Mouse (Mus musculus): ENCODE data around the gene Sox30. TPM values are rescaled to one million over a fixed set of nuclear protein-coding genes. Genes with fewer than 3 reads are reported as not detected.

Sox30 gene
- polyA plus RNA-seq, 1 experiment from 2014 or later, result not detected

DNA sequence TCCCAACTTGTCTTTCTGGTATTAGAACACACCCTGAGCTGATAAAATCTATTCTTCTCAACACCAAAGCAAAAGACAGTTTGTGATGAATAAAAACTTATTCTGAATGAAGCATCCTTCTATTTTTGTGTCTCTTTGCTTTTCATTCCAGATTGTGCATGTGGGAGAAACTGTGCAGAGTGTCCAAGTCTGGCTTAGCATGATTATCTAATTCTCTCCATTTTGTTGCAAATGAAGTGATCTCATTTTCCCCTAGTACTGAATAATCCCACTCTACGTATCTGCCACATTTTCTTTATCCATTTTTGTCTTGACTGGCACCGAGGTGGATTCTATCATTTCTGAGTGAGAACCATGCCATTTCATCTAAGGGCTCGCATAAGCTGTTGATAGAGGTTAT lies 4.0 kb upstream of the Sox30 start:
- no peaks in the 10 kb centered on the region; the same call in 1 of the 2 replicates for H3K4me1 ChIP-seq (ENCODE audit: control insufficient read depth, low read depth, low read length)
- no peaks in the 10 kb centered on the region for H3K36me3 ChIP-seq (ENCODE audit: control insufficient read depth, insufficient read depth)
- H3K27ac ChIP-seq (ENCODE audit: low read length), result no peak overlapping the region
- no peak overlapping the region for H3K4me2 ChIP-seq (ENCODE audit: low read depth, low read length)
- 58% methylated on average over 3 of the region's 3 CpGs for WGBS (ENCODE audit: insufficient replicate concordance)
- no peak overlapping the region for H3K4me3 ChIP-seq (ENCODE audit: low read depth, low read length)
- H3K9me3 ChIP-seq (replicated peaks; ENCODE audit: control insufficient read depth, low read length), result no peaks in the 10 kb centered on the region
- no peak for ATAC-seq (ENCODE audit: low read depth)
- H3K27me3 ChIP-seq (ENCODE audit: control insufficient read depth, insufficient read depth, low read depth, low read length), result peaks cover 22% of the 10 kb centered on the region
- no peak overlapping the region for H3K9ac ChIP-seq (ENCODE audit: low read depth, low read length)

DNA sequence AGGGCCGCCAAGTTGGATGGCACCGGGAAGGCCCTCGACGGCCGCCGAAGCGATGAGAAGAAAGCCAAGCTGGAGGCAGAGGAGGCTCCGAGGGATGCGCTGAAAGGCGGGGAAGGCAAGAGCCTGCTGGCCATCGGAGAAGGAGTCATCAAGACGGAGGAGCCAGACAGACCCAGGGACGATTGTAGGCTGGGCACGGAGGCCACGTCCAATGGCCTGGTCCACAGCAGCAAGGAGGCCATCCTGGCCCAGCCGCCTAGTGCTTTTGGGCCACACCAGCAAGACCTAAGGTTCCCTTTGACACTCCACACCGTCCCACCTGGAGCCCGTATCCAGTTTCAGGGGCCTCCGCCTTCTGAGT lies 763 bp downstream of the Sox30 start:
- H3K9ac ChIP-seq (ENCODE audit: low read depth, low read length), result peak overlapping the region; percentile 57
- no peak overlapping the region for H3K27ac ChIP-seq (ENCODE audit: low read length)
- peak overlapping the region; percentile 61 for H3K4me3 ChIP-seq (ENCODE audit: low read depth, low read length)
- WGBS (ENCODE audit: insufficient replicate concordance), result 52% methylated on average over 19 of the region's 19 CpGs
- ATAC-seq (ENCODE audit: low read depth), result no peak
- peak overlapping the region; percentile 70 for H3K4me2 ChIP-seq (ENCODE audit: low read depth, low read length)
- no peaks in the 10 kb centered on the region for H3K36me3 ChIP-seq (ENCODE audit: control insufficient read depth, insufficient read depth)
- peaks cover 25% of the 10 kb centered on the region for H3K27me3 ChIP-seq (ENCODE audit: control insufficient read depth, insufficient read depth, low read depth, low read length)
- no peaks in the 10 kb centered on the region for H3K9me3 ChIP-seq (replicated peaks; ENCODE audit: control insufficient read depth, low read length)
- no peaks in the 10 kb centered on the region; the same call in 1 of the 2 replicates for H3K4me1 ChIP-seq (ENCODE audit: control insufficient read depth, low read depth, low read length)

- Histone ChIP-seq H3K4me3 (ENCODE audit: low read depth, low read length) (peak overlapping the region; percentile 27), H3K27me3 (ENCODE audit: control insufficient read depth, insufficient read depth, low read depth, low read length) (no peaks in the 10 kb centered on the region), H3K4me1 (ENCODE audit: control insufficient read depth, low read depth, low read length) (no peaks in the 10 kb centered on the region), H3K9me3 (replicated peaks; ENCODE audit: control insufficient read depth, low read length) (no peaks in the 10 kb centered on the region), H3K9ac (ENCODE audit: low read depth, low read length) (no peak overlapping the region), H3K27ac (ENCODE audit: low read length) (no peak overlapping the region), H3K4me2 (ENCODE audit: low read depth, low read length) (peak overlapping the region; percentile 46), H3K36me3 (ENCODE audit: control insufficient read depth, insufficient read depth) (no peaks in the 10 kb centered on the region)
- no peak for ATAC-seq (ENCODE audit: low read depth)
- 14% methylated on average over 16 of the region's 16 CpGs for WGBS (ENCODE audit: insufficient replicate concordance)
Observed at GRCm38 (mm10) chr11:45991604-45992003, 11.5 kb downstream of the Sox30 start.

GRCm38 (mm10) chr11:45992087-45992486 lies 12.0 kb downstream of the Sox30 start:
- no peak overlapping the region for H3K9ac ChIP-seq (ENCODE audit: low read depth, low read length)
- no peak for ATAC-seq (ENCODE audit: low read depth)
- H3K4me2 ChIP-seq (ENCODE audit: low read depth, low read length), result no peak overlapping the region; the same call in 1 of the 2 replicates
- no peaks in the 10 kb centered on the region for H3K9me3 ChIP-seq (replicated peaks; ENCODE audit: control insufficient read depth, low read length)
- H3K4me3 ChIP-seq (ENCODE audit: low read depth, low read length), result no peak overlapping the region
- no peaks in the 10 kb centered on the region for H3K4me1 ChIP-seq (ENCODE audit: control insufficient read depth, low read depth, low read length)
- 49% methylated on average over 13 of the region's 13 CpGs for WGBS (ENCODE audit: insufficient replicate concordance)
- no peaks in the 10 kb centered on the region for H3K36me3 ChIP-seq (ENCODE audit: control insufficient read depth, insufficient read depth)
- H3K27me3 ChIP-seq (ENCODE audit: control insufficient read depth, insufficient read depth, low read depth, low read length), result no peaks in the 10 kb centered on the region
- no peak overlapping the region for H3K27ac ChIP-seq (ENCODE audit: low read length)

DNA sequence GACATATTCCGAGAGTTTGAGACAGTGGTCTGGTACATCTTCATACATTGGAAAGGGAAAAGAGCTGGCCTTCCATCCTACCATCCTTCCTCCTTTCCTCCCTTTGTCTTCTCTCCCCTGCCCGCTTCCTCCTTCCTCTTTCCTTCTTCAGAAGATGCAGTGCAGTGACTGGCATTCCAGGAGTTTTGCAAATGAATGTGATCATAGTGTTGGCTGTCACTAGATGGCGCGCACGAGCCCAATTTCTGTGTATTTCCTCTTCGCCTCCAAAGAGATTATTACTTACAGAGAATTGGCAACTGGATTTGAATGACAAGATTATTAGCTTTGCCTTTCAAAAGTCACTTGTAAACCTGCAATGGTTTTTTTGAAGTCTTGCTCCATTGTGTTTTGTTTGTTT lies 36.0 kb downstream of the Sox30 start:
- 16% methylated on average over 6 of the region's 6 CpGs for WGBS (ENCODE audit: insufficient replicate concordance)
- Histone ChIP-seq H3K36me3 (ENCODE audit: control insufficient read depth, insufficient read depth) (no peaks in the 10 kb centered on the region), H3K27ac (ENCODE audit: low read length) (no peak overlapping the region), H3K27me3 (ENCODE audit: control insufficient read depth, insufficient read depth, low read depth, low read length) (no peaks in the 10 kb centered on the region), H3K4me2 (ENCODE audit: low read depth, low read length) (no peak overlapping the region), H3K9me3 (replicated peaks; ENCODE audit: control insufficient read depth, low read length) (no peaks in the 10 kb centered on the region), H3K4me1 (ENCODE audit: control insufficient read depth, low read depth, low read length) (no peaks in the 10 kb centered on the region), H3K9ac (ENCODE audit: low read depth, low read length) (no peak overlapping the region), H3K4me3 (ENCODE audit: low read depth, low read length) (no peak overlapping the region)
- ATAC-seq (ENCODE audit: low read depth), result no peak

GRCm38 (mm10) chr11:46020246-46020645 lies 40.1 kb downstream of the Sox30 start:
- Histone ChIP-seq H3K4me3 (ENCODE audit: low read depth, low read length) (no peak overlapping the region), H3K4me2 (ENCODE audit: low read depth, low read length) (no peak overlapping the region), H3K36me3 (ENCODE audit: control insufficient read depth, insufficient read depth) (no peaks in the 10 kb centered on the region), H3K9ac (ENCODE audit: low read depth, low read length) (no peak overlapping the region), H3K9me3 (replicated peaks; ENCODE audit: control insufficient read depth, low read length) (no peaks in the 10 kb centered on the region), H3K4me1 (ENCODE audit: control insufficient read depth, low read depth, low read length) (no peaks in the 10 kb centered on the region), H3K27me3 (ENCODE audit: control insufficient read depth, insufficient read depth, low read depth, low read length) (no peaks in the 10 kb centered on the region), H3K27ac (ENCODE audit: low read length) (no peak overlapping the region)
- ATAC-seq (ENCODE audit: low read depth), result no peak
- 37% methylated on average over 1 of the region's 1 CpGs for WGBS (ENCODE audit: insufficient replicate concordance)

DNA sequence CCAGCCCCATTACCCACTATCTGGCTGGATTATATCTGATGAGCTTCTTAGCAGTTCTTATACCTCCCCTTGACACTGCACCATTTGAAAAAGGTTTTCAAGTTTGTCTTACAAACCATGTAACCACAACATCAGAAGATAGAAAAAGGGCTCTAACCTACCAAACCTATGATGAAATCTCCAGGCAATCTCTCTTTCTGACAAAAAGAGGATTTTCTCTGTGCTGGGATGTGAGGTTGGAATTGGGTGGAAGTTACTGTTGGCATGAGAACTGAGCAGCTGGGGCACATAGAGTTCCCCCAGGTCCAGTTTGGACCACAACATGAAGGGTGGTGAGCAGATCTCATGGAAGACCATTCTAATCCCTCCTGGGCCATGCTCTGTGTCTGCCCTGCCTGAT lies 41.7 kb downstream of the Sox30 start:
- H3K4me1 ChIP-seq (ENCODE audit: control insufficient read depth, low read depth, low read length), result no peaks in the 10 kb centered on the region
- H3K27ac ChIP-seq (ENCODE audit: low read length), result no peak overlapping the region
- no peaks in the 10 kb centered on the region for H3K27me3 ChIP-seq (ENCODE audit: control insufficient read depth, insufficient read depth, low read depth, low read length)
- H3K9ac ChIP-seq (ENCODE audit: low read depth, low read length), result no peak overlapping the region
- no peak overlapping the region for H3K4me2 ChIP-seq (ENCODE audit: low read depth, low read length)
- H3K9me3 ChIP-seq (replicated peaks; ENCODE audit: control insufficient read depth, low read length), result no peaks in the 10 kb centered on the region
- ATAC-seq (ENCODE audit: low read depth), result no peak
- no peaks in the 10 kb centered on the region for H3K36me3 ChIP-seq (ENCODE audit: control insufficient read depth, insufficient read depth)
- H3K4me3 ChIP-seq (ENCODE audit: low read depth, low read length), result no peak overlapping the region

DNA sequence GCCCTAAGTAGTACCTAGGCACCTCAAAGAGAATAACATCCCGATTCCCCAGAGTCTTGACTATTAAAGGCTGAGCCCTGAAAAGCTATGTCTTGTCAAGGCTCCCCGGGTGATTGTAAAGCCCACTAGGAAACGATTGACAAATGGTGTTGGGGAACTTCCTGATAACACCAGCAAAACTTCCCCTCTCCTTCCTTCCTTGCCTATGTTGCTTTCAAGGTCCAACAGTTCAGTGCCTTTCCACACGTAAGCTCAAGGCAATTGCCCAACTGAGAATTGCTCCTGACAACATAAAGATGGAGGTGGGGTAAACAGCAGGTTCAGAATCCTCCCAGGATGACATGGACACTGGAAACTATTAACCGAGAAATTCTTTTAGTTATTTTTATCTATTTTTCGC lies 42.9 kb downstream of the Sox30 start:
- ATAC-seq (ENCODE audit: low read depth), result no peak
- H3K27ac ChIP-seq (ENCODE audit: low read length), result no peak overlapping the region
- H3K9me3 ChIP-seq (replicated peaks; ENCODE audit: control insufficient read depth, low read length), result no peaks in the 10 kb centered on the region
- H3K27me3 ChIP-seq (ENCODE audit: control insufficient read depth, insufficient read depth, low read depth, low read length), result no peaks in the 10 kb centered on the region
- no peaks in the 10 kb centered on the region for H3K36me3 ChIP-seq (ENCODE audit: control insufficient read depth, insufficient read depth)
- no peak overlapping the region for H3K9ac ChIP-seq (ENCODE audit: low read depth, low read length)
- WGBS (ENCODE audit: insufficient replicate concordance), result 40% methylated on average over 6 of the region's 6 CpGs
- H3K4me3 ChIP-seq (ENCODE audit: low read depth, low read length), result no peak overlapping the region
- no peaks in the 10 kb centered on the region for H3K4me1 ChIP-seq (ENCODE audit: control insufficient read depth, low read depth, low read length)
- no peak overlapping the region for H3K4me2 ChIP-seq (ENCODE audit: low read depth, low read length)

- 60% methylated on average over 7 of the region's 7 CpGs for WGBS (ENCODE audit: insufficient replicate concordance)
- Histone ChIP-seq H3K4me2 (ENCODE audit: low read depth, low read length) (no peak overlapping the region), H3K4me1 (ENCODE audit: control insufficient read depth, low read depth, low read length) (no peaks in the 10 kb centered on the region), H3K4me3 (ENCODE audit: low read depth, low read length) (no peak overlapping the region), H3K36me3 (ENCODE audit: control insufficient read depth, insufficient read depth) (no peaks in the 10 kb centered on the region), H3K9me3 (replicated peaks; ENCODE audit: control insufficient read depth, low read length) (no peaks in the 10 kb centered on the region), H3K27ac (ENCODE audit: low read length) (no peak overlapping the region), H3K9ac (ENCODE audit: low read depth, low read length) (no peak overlapping the region), H3K27me3 (ENCODE audit: control insufficient read depth, insufficient read depth, low read depth, low read length) (no peaks in the 10 kb centered on the region)
- no peak for ATAC-seq (ENCODE audit: low read depth)
Observed at GRCm38 (mm10) chr11:46025962-46026392, 45.9 kb downstream of the Sox30 start.
